Mouse (Mus musculus) ZHBTc4 (cell line): Measurements from ENCODE around the gene Dlx4.

ENCODE experiments used
- DNase-seq: peaks from one replicate; pipeline ENCODE4 v3.0.0-alpha.2; 2011; ENCODE audit warnings: low read depth, low spot score

Gene Dlx4

GRCm38 (mm10) chr11:95102161-95102904, 43.7 kb downstream of the Dlx4 start:
- no peak for DNase-seq

GRCm38 (mm10) chr11:95101071-95101788, 44.8 kb downstream of the Dlx4 start:
- DNase-seq, result no peak

GRCm38 (mm10) chr11:95100393-95100792, 45.7 kb downstream of the Dlx4 start:
- DNase-seq, result peak; percentile 84

GRCm38 (mm10) chr11:95098346-95099095, 47.5 kb downstream of the Dlx4 start:
- DNase-seq, result no peak

GRCm38 (mm10) chr11:95097889-95098288, 48.2 kb downstream of the Dlx4 start:
- no peak for DNase-seq

GRCm38 (mm10) chr11:95096608-95097373, 49.3 kb downstream of the Dlx4 start:
- no peak for DNase-seq

GRCm38 (mm10) chr11:95095596-95095995, 50.5 kb downstream of the Dlx4 start:
- DNase-seq, result no peak

GRCm38 (mm10) chr11:95093077-95093476, 53.0 kb downstream of the Dlx4 start:
- DNase-seq, result no peak
